Mouse (Mus musculus): ENCODE measurements at regions not wholly inside any gene's neighbourhood (a gene's known extent, or its start where the extent isn't known, plus 50 kb on each side); places are given as distances from the start of the nearest gene placed in this dataset.

DNA sequence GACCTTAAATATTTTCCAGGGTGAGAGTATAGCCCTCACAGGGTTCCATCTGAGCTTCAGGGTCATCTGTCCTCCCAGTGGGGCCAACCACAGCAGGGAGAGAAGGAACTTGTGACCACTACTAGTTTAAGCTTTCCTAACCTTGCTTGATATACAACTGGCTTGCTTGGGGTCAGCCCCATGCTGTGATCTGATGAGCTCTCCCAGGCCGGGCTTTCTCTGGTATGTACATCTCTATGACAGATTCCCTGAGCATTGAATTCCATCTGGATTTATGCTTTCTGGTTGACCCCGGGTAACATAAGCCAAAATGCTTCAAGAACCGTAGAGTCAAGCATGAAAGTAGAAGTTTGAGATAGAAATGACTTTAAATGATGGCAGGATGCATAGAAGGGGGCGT lies 352.1 kb downstream of the Rps24 start:
- Histone ChIP-seq H3K36me3 (no peaks in the 10 kb centered on the region), H3K27ac (no peak overlapping the region), H3K4me2 (no peak overlapping the region), H3K27me3 (no peaks in the 10 kb centered on the region), H3K9ac (no peak overlapping the region), H3K4me3 (no peak overlapping the region), H3K9me3 (no peaks in the 10 kb centered on the region), H3K4me1 (peaks cover 15% of the 10 kb centered on the region)
- ATAC-seq (ENCODE audit: insufficient number of reproducible peaks, insufficient read depth, low FRiP score, low TSS enrichment, low read depth) = no peak
- WGBS = 71% methylated on average over 4 of the region's 4 CpGs

DNA sequence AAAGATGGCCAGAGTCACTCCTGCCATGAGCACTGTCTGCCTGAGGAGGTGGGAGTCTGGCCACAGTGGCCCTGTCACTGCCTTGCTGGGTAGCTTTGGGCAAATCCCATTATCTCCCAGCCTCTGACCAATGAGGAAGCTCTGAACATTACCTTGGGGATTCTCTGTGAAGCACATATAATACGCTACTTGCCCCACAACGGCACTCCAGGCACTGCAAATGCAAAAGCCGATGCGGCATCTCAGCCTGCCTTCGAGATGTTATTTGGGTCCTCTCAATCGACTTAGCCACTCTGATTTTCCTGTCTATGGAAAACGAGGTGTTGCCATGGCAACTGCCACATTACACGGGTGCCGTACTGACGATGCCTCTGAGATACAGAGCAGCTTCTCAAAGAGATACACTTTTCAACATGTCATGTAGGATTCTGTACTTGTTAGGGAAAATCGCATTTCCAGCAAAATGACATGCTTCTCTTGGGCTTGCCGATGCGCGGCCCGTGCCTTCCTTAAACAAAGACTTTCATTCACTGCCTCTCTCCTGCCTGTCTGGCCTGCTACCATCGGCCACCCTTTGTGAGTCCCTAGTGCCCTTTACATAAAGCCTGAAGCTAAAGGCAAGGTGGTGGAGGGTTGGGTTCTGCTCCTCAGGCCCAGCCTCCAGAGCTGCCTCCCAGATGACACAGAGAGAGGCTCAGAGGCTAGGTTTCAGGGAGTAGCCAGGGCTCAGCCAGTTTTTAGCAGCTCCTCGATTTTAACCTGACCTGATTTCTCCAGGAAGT lies 355.0 kb downstream of the Rps24 start:
- ATAC-seq (ENCODE audit: insufficient number of reproducible peaks, insufficient read depth, low FRiP score, low TSS enrichment, low read depth) = no peak
- no peak overlapping the region for H3K4me3 ChIP-seq
- WGBS = 24% methylated on average over 17 of the region's 17 CpGs
- no peaks in the 10 kb centered on the region for H3K9me3 ChIP-seq
- H3K36me3 ChIP-seq = no peaks in the 10 kb centered on the region
- H3K4me1 ChIP-seq = peaks cover 33% of the 10 kb centered on the region
- no peak overlapping the region for H3K9ac ChIP-seq
- H3K4me2 ChIP-seq = no peak overlapping the region
- H3K27ac ChIP-seq = peak overlapping the region; percentile 40; the same call in 1 of the 2 replicates
- H3K27me3 ChIP-seq = no peaks in the 10 kb centered on the region

DNA sequence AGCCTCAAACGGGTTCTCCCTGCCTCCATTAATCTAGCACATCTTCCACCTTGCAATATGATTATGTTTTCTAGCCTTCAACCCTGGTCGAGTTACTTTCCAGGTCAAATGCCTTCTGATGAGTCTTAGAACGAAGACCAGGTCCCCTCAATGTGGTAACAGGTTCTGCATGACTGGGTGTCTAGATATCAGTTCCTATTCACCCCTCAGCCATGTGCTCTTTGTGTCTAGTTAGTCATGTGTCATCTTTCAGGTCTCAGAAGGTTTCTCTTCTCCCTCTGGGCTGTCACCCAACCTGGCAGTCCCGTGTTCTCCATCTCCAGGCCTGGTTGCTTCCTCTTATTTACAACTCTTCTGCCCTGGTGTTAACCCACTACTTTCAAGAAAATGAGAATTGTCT lies 356.7 kb downstream of the Rps24 start:
- Histone ChIP-seq H3K4me3 (no peak overlapping the region), H3K4me1 (peaks cover 34% of the 10 kb centered on the region), H3K36me3 (no peaks in the 10 kb centered on the region), H3K9ac (no peak overlapping the region), H3K4me2 (no peak overlapping the region), H3K9me3 (no peaks in the 10 kb centered on the region), H3K27me3 (no peaks in the 10 kb centered on the region), H3K27ac (no peak overlapping the region)
- ATAC-seq (ENCODE audit: insufficient number of reproducible peaks, insufficient read depth, low FRiP score, low TSS enrichment, low read depth) = no peak
- 74% methylated on average over 4 of the region's 4 CpGs for WGBS

DNA sequence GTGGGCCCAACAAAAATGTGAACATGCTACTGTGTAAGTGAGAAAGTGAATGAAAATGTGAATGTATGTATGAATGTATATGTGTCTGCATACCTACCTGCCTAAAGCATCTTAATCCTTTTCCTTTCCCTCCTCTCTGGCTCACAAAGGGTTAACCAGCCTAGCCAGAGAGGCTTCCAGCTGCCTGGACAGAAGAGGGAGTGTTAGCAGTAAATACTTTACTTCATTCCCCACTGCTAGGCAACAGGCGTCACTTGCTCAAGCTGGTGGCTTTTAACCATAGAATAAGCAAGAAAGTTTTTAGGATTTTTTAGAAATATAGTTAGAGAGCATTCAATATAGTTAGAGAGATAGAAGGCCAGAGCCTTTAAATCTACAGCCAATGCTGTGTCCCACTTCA lies 363.6 kb downstream of the Rps24 start:
- no peaks in the 10 kb centered on the region for H3K27me3 ChIP-seq
- ATAC-seq (ENCODE audit: insufficient number of reproducible peaks, insufficient read depth, low FRiP score, low TSS enrichment, low read depth) = no peak
- WGBS = 5% methylated on average over 1 of the region's 1 CpGs
- H3K4me3 ChIP-seq = no peak overlapping the region
- H3K27ac ChIP-seq = no peak overlapping the region
- no peaks in the 10 kb centered on the region for H3K36me3 ChIP-seq
- no peaks in the 10 kb centered on the region for H3K9me3 ChIP-seq
- H3K4me1 ChIP-seq = peaks cover 32% of the 10 kb centered on the region
- no peak overlapping the region for H3K9ac ChIP-seq
- no peak overlapping the region for H3K4me2 ChIP-seq

DNA sequence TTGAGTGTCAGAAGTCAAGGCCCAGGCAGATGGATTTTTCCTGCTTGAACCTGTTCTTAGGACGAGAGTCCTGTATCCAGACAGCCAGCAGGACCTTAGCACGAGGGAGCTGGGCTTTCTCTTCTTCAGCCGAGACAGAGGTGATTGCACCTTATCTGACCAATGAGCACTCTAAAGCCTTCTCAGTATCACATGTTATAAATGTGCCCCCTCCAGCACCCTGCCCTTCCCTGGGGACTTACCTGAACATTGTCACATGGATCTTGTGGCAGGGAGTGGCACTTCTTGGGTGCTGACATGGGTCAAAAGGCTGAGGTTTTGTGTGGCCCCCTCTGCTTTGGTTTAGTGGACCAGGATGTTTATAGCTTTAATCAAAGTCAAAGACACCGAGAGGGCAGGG lies 367.5 kb downstream of the Rps24 start:
- Histone ChIP-seq H3K27me3 (no peaks in the 10 kb centered on the region), H3K4me3 (no peak overlapping the region), H3K9me3 (no peaks in the 10 kb centered on the region), H3K9ac (no peak overlapping the region), H3K27ac (no peak overlapping the region), H3K4me2 (no peak overlapping the region), H3K36me3 (no peaks in the 10 kb centered on the region), H3K4me1 (peaks cover 18% of the 10 kb centered on the region)
- WGBS = 49% methylated on average over 4 of the region's 4 CpGs
- no peak for ATAC-seq (ENCODE audit: insufficient number of reproducible peaks, insufficient read depth, low FRiP score, low TSS enrichment, low read depth)

DNA sequence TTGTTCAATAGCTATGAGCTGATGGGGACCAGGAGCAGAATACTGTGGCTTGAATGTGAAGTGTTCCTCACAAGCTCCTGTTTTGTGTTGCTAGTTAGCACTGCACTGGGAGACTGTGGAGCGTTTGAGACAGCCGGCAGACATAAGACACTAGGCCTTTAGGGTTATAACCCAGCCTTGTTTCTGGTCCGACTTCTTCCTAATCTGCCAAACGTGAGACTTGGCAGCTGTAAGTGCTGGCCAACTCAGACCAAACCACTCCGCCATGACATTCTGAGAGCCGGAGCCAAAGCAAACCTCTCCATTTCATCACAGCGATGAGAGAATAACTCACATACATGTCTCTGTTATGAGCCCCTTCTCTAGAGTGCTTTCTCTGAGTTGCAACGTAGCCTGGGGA lies 375.2 kb downstream of the Rps24 start:
- Histone ChIP-seq H3K36me3 (no peaks in the 10 kb centered on the region), H3K4me1 (peaks cover 34% of the 10 kb centered on the region), H3K4me3 (no peak overlapping the region), H3K9me3 (no peaks in the 10 kb centered on the region), H3K9ac (no peak overlapping the region), H3K27me3 (no peaks in the 10 kb centered on the region), H3K4me2 (no peak overlapping the region), H3K27ac (no peak overlapping the region)
- no peak for ATAC-seq (ENCODE audit: insufficient number of reproducible peaks, insufficient read depth, low FRiP score, low TSS enrichment, low read depth)
- WGBS = 84% methylated on average over 8 of the region's 8 CpGs

DNA sequence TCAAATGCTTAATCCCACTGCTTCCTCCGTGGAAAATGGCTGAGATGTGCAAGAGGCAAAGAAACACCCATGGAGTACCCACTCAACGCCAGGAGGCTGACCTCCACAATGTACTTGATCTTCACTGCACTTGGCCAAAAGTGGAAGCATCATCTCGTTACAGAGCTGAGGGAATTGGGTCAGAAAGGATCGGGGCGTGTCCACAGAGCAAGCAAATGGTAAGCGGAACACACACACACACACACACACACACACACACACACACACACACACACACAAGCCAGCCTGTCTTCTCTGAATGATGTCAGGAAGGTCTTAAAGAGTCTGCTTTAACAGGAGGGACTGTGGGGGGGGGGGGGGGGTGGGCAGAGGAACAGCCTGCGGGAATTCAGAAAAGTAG lies 375.7 kb downstream of the Rps24 start:
- Histone ChIP-seq H3K27me3 (no peaks in the 10 kb centered on the region), H3K9me3 (no peaks in the 10 kb centered on the region), H3K36me3 (no peaks in the 10 kb centered on the region), H3K4me2 (no peak overlapping the region), H3K27ac (no peak overlapping the region), H3K4me1 (peaks cover 34% of the 10 kb centered on the region), H3K9ac (no peak overlapping the region), H3K4me3 (no peak overlapping the region)
- WGBS = 69% methylated on average over 7 of the region's 7 CpGs
- no peak for ATAC-seq (ENCODE audit: insufficient number of reproducible peaks, insufficient read depth, low FRiP score, low TSS enrichment, low read depth)

DNA sequence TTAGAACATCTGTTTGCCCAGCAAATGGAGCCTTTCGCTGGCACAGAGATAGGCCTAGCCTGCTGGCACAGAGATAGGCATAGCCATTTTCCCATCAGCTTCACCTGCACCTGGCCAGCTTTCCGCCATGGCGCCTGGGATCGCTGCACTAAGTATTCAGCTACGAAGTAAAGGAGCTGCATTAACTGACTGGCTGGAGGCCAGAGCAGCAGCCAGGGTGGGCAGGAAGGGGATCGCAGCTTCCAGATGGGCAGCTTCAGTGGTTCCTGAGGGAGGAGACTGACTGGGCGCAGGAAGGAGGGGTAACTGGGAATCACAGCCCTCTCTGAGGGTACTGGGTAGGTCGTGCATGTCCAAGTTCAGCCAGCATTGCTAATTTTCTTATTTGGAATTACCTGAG lies 376.2 kb downstream of the Rps24 start:
- WGBS = 66% methylated on average over 8 of the region's 8 CpGs
- H3K27me3 ChIP-seq = no peaks in the 10 kb centered on the region
- no peak overlapping the region for H3K4me2 ChIP-seq
- no peak overlapping the region for H3K27ac ChIP-seq
- no peaks in the 10 kb centered on the region for H3K36me3 ChIP-seq
- peaks cover 34% of the 10 kb centered on the region for H3K4me1 ChIP-seq
- H3K9ac ChIP-seq = no peak overlapping the region
- no peak overlapping the region for H3K4me3 ChIP-seq
- no peak for ATAC-seq (ENCODE audit: insufficient number of reproducible peaks, insufficient read depth, low FRiP score, low TSS enrichment, low read depth)
- no peaks in the 10 kb centered on the region for H3K9me3 ChIP-seq

DNA sequence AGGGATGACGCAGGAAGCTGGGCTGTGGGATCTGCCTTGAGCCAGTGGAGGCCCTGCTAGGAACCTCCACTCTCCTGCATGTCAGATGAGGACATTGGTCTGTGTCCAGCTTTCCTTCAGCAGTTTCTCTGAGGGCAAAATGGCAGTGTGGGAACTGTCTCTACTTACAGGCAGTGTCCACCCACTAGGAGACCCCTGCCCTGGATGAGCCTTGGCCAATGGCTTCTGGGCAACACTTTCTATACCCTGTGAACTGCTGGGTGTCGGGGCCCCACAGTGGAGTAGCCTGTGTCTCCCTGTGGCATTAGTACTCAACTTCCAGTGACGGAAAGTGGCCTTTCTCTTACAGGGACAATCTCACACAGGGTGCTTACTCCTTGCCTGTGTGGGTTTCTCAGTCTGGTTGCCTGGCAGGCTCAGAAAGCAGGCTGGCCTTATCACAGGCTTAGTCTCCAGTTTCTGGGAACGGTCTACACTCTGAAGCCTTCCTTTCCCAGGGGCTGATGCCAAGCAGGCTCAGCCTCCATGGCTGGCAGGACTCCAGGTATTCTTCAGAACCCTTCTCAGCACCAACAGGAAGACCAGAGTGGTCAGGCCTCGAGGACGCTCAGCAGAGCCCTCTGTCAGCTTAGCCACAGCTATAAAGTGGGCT lies 378.8 kb downstream of the Rps24 start:
- Histone ChIP-seq H3K4me1 (peaks cover 31% of the 10 kb centered on the region), H3K9ac (no peak overlapping the region), H3K27ac (no peak overlapping the region), H3K27me3 (no peaks in the 10 kb centered on the region), H3K9me3 (no peaks in the 10 kb centered on the region), H3K4me3 (no peak overlapping the region), H3K4me2 (no peak overlapping the region), H3K36me3 (no peaks in the 10 kb centered on the region)
- ATAC-seq (ENCODE audit: insufficient number of reproducible peaks, insufficient read depth, low FRiP score, low TSS enrichment, low read depth) = no peak
- WGBS = 80% methylated on average over 6 of the region's 6 CpGs

DNA sequence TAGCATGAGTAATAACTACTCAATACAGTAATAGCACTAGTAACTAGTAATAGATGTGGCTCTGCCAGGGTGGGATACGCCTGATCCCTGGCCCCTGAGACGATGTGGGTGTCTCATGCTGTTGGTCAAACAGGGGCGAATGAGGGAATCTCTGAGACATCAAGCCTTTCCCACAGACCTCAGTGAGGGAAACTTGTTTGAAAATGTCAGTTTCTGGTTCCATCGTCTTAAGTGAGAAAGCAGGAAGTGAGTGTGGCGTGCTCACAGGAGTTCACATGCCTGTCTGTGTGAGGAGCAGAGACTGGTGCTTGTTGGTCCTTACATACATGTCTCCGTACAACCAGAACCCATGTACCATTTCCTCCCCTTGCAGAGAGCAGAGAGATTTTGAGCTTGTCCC lies 380.9 kb downstream of the Rps24 start:
- H3K9me3 ChIP-seq = no peaks in the 10 kb centered on the region
- ATAC-seq (ENCODE audit: insufficient number of reproducible peaks, insufficient read depth, low FRiP score, low TSS enrichment, low read depth) = no peak
- H3K4me2 ChIP-seq = no peak overlapping the region
- H3K36me3 ChIP-seq = no peaks in the 10 kb centered on the region
- no peak overlapping the region for H3K4me3 ChIP-seq
- no peaks in the 10 kb centered on the region for H3K27me3 ChIP-seq
- WGBS = 89% methylated on average over 6 of the region's 6 CpGs
- H3K27ac ChIP-seq = no peak overlapping the region
- H3K9ac ChIP-seq = no peak overlapping the region
- H3K4me1 ChIP-seq = peaks cover 33% of the 10 kb centered on the region

DNA sequence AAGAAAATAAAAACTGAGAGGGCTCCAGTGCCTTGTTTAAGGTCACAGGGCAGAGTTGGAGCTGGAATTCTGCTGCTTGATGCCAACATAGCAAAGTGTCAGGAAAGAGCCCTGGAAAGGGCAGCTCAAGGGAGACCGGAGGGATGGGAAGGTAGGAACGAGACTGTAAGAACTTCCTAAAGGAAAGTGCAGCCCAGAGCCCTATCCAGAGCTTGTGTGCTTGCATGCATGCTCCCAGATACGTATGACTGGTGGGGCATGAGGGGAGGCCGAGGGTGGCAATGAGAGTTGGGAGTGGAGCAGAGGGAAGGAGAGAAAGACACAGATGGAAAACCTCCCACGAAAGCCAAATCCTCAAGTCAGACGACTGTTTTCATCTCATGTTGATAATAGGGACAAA lies 381.8 kb downstream of the Rps24 start:
- Histone ChIP-seq H3K27me3 (no peaks in the 10 kb centered on the region), H3K4me2 (no peak overlapping the region), H3K9ac (no peak overlapping the region), H3K4me3 (no peak overlapping the region), H3K9me3 (no peaks in the 10 kb centered on the region), H3K27ac (no peak overlapping the region), H3K4me1 (peaks cover 27% of the 10 kb centered on the region), H3K36me3 (no peaks in the 10 kb centered on the region)
- WGBS = 84% methylated on average over 6 of the region's 6 CpGs
- ATAC-seq (ENCODE audit: insufficient number of reproducible peaks, insufficient read depth, low FRiP score, low TSS enrichment, low read depth) = no peak

DNA sequence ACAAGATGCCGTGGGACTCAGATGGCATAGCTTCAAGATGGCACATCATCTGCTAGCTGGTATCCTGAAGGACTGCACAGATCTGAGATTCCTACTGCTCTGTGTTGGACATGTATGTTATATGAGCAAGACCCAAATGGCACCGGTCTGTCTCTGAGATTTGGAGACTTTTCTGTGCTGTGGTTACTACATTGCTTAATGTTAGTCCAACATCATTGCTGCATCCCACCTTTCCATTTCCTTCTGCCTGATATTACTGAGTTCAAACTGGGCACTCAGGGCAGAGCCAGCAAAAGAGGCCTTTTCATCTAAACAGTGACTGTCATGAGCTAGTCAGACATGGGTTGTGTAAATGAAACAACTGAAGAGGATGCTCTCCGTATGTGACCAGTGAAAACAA lies 383.3 kb downstream of the Rps24 start:
- Histone ChIP-seq H3K27me3 (no peaks in the 10 kb centered on the region; the same call in 1 of the 2 replicates), H3K9ac (no peak overlapping the region), H3K36me3 (no peaks in the 10 kb centered on the region), H3K27ac (no peak overlapping the region), H3K4me1 (peaks cover 14% of the 10 kb centered on the region), H3K9me3 (no peaks in the 10 kb centered on the region), H3K4me3 (no peak overlapping the region), H3K4me2 (no peak overlapping the region)
- 90% methylated on average over 3 of the region's 3 CpGs for WGBS
- ATAC-seq (ENCODE audit: insufficient number of reproducible peaks, insufficient read depth, low FRiP score, low TSS enrichment, low read depth) = no peak

Data from embryonic facial prominence, embryonic 13.5 days (tissue).